22 mouse cellular contexts compared by ENCODE assay signal in the genomic region with DNA sequence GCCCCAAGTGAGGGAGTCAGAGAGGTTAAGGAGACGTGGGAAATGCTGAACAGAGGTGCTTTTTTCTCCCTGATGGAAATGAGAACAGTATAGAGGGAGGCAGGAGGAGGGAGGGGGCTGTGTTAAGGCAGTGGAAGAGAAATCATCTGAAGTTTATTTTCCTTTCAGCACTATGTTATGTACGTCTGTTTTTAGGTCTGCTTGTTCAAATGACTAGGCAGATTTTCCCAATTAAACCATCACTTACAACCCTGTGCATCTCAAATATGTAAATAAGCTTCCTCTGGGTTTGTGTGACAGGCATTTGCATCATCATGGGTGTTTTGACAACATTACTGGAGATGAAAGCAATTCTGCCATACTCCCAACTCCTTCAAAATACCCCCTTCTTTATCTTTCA.
"Had no signal": no experiment of that assay in that cellular context is flagged by ENCODE, and none has a peak within 500 bp of the region (broad histone marks: within the 10 kb centered on the region; RNA-seq: fewer than 3 reads in every experiment).

No protein-coding gene starts in this region.

- H3K4me1 ChIP-seq: kidney, embryonic 15.5 days; limb, embryonic 12.5 days; limb, embryonic 15.5 days; midbrain, embryonic 12.5 days; midbrain, embryonic 15.5 days; neural tube, embryonic 12.5 days; neural tube, embryonic 15.5 days; stomach, embryonic 15.5 days had no signal

- DNase-seq: kidney, postnatal 10 days; kidney, postnatal 36 days; layer of hippocampus, postnatal 36 days; left cerebral cortex, postnatal 4 days; liver, postnatal 0 days; lung, embryonic 14.5 days; right cerebral cortex, postnatal 25 days; spleen, adult 18-20 months; thymus, postnatal 25 days had no signal

- H3K9me3 ChIP-seq: kidney, embryonic 15.5 days; limb, embryonic 12.5 days; limb, embryonic 15.5 days; midbrain, embryonic 12.5 days; midbrain, embryonic 15.5 days; neural tube, embryonic 12.5 days; neural tube, embryonic 15.5 days; stomach, embryonic 15.5 days had no signal

- H3K4me3 ChIP-seq: kidney, embryonic 15.5 days; left cerebral cortex, adult 2 months; limb, embryonic 12.5 days; limb, embryonic 15.5 days; midbrain, embryonic 12.5 days; midbrain, embryonic 15.5 days; neural tube, embryonic 12.5 days; neural tube, embryonic 15.5 days; stomach, embryonic 15.5 days had no signal

- ATAC-seq: liver, postnatal 0 days; lung, postnatal 0 days; midbrain, embryonic 15.5 days had no signal

- H3K36me3 ChIP-seq: kidney, embryonic 15.5 days; limb, embryonic 12.5 days; limb, embryonic 15.5 days; midbrain, embryonic 12.5 days; midbrain, embryonic 15.5 days; neural tube, embryonic 12.5 days; neural tube, embryonic 15.5 days; stomach, embryonic 15.5 days had no signal

- H3K9ac ChIP-seq: kidney, embryonic 15.5 days; limb, embryonic 12.5 days; limb, embryonic 15.5 days; liver, embryonic 14.5 days; liver, postnatal 0 days; lung, embryonic 14.5 days; midbrain, embryonic 12.5 days; midbrain, embryonic 15.5 days; neural tube, embryonic 12.5 days; neural tube, embryonic 15.5 days; stomach, embryonic 15.5 days had no signal

- H3K27ac ChIP-seq: kidney, embryonic 15.5 days; left cerebral cortex, adult 2 months; limb, embryonic 12.5 days; limb, embryonic 15.5 days; liver, embryonic 14.5 days; macrophage; midbrain, embryonic 12.5 days; midbrain, embryonic 15.5 days; neural tube, embryonic 12.5 days; neural tube, embryonic 15.5 days; stomach, embryonic 15.5 days had no signal

- H3K27me3 ChIP-seq: kidney, embryonic 15.5 days; limb, embryonic 12.5 days; limb, embryonic 15.5 days; midbrain, embryonic 15.5 days; neural tube, embryonic 12.5 days; neural tube, embryonic 15.5 days; stomach, embryonic 15.5 days had no signal

- H3K4me2 ChIP-seq: kidney, embryonic 15.5 days; limb, embryonic 12.5 days; limb, embryonic 15.5 days; liver, embryonic 11.5 days; lung, embryonic 14.5 days; midbrain, embryonic 12.5 days; midbrain, embryonic 15.5 days; neural tube, embryonic 12.5 days; neural tube, embryonic 15.5 days; stomach, embryonic 15.5 days had no signal
